Mouse (Mus musculus) limb, embryonic 15.5 days (tissue): Measurements from ENCODE around the gene Olfr1226. TPM values are rescaled to one million over a fixed set of nuclear protein-coding genes. Genes with fewer than 3 reads are reported as not detected.
"Not testable (repeated sequence)": the region's sequence is repeated elsewhere in the genome, so short reads cannot be mapped to it uniquely, and the experiment has no call there.

Source experiments
- ATAC-seq: fragments of 200-750 bp; cut with Nextera tagmentation; 2 replicates; pipeline ENCODE4 v1.8.0; 2017; ENCODE audit warnings: low read depth, moderate TSS enrichment; ENCODE audit not compliant: insufficient number of reproducible peaks, low FRiP score, low TSS enrichment
- H3K27ac ChIP-seq: fragments of 300-500 bp; sonication (generic); 2 replicates; pipeline ENCODE4 v1.5.1; 2015; ENCODE audit warnings: moderate library complexity, mild to moderate bottlenecking, inconsistent platforms
- H3K27me3 ChIP-seq: fragments of 300-500 bp; sonication (generic); 2 replicates; pipeline ENCODE4 v1.6.1; 2015; ENCODE audit warnings: inconsistent platforms
- H3K36me3 ChIP-seq: fragments of 300-500 bp; sonication (generic); 2 replicates; pipeline ENCODE4 v1.6.1; 2015; ENCODE audit warnings: inconsistent platforms
- H3K4me1 ChIP-seq: fragments of 300-500 bp; sonication (generic); 2 replicates; pipeline ENCODE4 v1.6.1; 2015; ENCODE audit warnings: inconsistent platforms
- H3K4me2 ChIP-seq: fragments of 300-500 bp; sonication (generic); 2 replicates; pipeline ENCODE4 v1.6.1; 2015; ENCODE audit warnings: mild to moderate bottlenecking, inconsistent platforms
- H3K4me3 ChIP-seq: fragments of 300-500 bp; sonication (generic); 2 replicates; pipeline ENCODE4 v1.5.1; 2015; ENCODE audit warnings: mild to moderate bottlenecking, inconsistent platforms
- H3K9ac ChIP-seq: fragments of 300-500 bp; sonication (generic); 2 replicates; pipeline ENCODE4 v1.6.1; 2015; ENCODE audit warnings: inconsistent platforms
- H3K9me3 ChIP-seq: fragments of 300-500 bp; sonication (generic); 2 replicates; pipeline ENCODE4 v1.6.1; 2016; ENCODE audit warnings: inconsistent platforms
- WGBS: fragments of 180-500 bp; shearing (Covaris S2); methylation state at CpG from one replicate; pipeline ENCODE4 v1.1.7; 2015; 5-methylcytosine and 5-hydroxymethylcytosine counted together
- polyA plus RNA-seq: library from polyadenylated mRNA; unstranded; fragments of >200 nt; fragmentation: Nextera tagmentation; extraction: Ambion mirVana; gene quantifications from 2 replicates; pipeline ENCODE4 v1.2.1, GENCODE M21; 2015

The Olfr1226 gene
- not detected in 2 replicates for polyA plus RNA-seq

DNA sequence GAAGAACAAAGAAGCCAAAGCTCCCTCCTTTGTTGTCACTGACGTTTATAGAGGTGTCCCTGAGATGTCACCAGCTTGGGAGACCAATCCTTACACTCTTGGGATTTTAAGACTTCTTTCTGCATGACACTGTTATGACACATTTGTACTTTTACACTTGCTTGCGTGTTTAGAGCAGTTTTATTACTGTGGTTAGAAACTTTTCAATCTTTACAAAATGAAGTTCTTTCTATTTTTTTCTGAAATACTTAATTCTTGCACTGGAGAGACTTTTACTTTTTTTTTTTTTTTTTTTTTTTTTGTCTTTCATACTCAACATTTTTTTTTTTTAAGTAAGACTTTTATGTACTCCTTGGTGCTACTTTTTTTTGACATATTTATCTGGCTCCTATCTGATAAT is at the start of gene Olfr1226:
Gene Olfr1226, minus strand, starts transcription at position 101 of the 400 bp plus-strand sequence.
- H3K9ac ChIP-seq: no peak within 1 kb of the TSS
- H3K27ac ChIP-seq: no peak within 1 kb of the TSS
- no peaks in the 10 kb centered on the region for H3K27me3 ChIP-seq
- no peaks in the 10 kb centered on the region for H3K9me3 ChIP-seq
- H3K36me3 ChIP-seq: no peaks in the 10 kb centered on the region
- ATAC-seq: no peak
- WGBS: 63% methylated on average over 2 of the region's 2 CpGs
- no peak within 1 kb of the TSS for H3K4me3 ChIP-seq
- H3K4me1 ChIP-seq: no peaks in the 10 kb centered on the region
- H3K4me2 ChIP-seq: no peak within 1 kb of the TSS

DNA sequence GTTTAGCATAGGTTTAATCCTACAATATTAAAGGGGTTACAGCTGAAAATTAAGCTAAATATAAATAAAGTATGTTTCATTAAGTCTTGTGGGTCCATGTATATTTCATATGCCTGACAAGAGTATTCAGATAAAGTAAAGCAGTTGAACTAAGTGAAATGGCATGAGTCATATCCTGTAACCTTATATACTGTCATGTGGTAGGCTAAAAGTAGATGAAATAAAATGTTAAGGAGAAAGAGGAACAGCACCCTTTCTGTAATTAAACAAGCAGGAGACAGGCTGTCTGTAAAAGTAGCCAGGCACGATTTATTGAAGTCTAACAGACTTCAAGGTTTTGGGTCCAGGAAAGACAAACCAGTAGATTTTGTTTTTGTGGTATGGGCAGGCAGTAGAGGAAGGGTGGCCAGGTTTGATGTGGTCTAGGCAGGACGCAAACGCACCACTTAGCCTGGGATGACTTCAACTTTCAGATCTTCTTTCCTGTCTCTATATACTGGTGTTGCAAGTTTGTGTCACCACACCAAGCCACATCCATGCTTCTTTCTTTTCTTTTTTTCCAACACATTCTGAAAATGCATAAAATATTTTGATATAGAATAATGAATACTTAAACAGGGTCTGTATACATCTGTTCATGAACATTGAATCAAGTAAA is 3.4 kb downstream of the Olfr1226 start:
- no peak overlapping the region for H3K4me2 ChIP-seq
- ATAC-seq: no peak
- H3K27me3 ChIP-seq: no peaks in the 10 kb centered on the region
- no peak overlapping the region for H3K27ac ChIP-seq
- H3K4me3 ChIP-seq: no peak overlapping the region
- WGBS: 59% methylated on average over 3 of the region's 3 CpGs
- no peak overlapping the region for H3K9ac ChIP-seq
- H3K36me3 ChIP-seq: no peaks in the 10 kb centered on the region
- no peaks in the 10 kb centered on the region for H3K9me3 ChIP-seq
- no peaks in the 10 kb centered on the region for H3K4me1 ChIP-seq

DNA sequence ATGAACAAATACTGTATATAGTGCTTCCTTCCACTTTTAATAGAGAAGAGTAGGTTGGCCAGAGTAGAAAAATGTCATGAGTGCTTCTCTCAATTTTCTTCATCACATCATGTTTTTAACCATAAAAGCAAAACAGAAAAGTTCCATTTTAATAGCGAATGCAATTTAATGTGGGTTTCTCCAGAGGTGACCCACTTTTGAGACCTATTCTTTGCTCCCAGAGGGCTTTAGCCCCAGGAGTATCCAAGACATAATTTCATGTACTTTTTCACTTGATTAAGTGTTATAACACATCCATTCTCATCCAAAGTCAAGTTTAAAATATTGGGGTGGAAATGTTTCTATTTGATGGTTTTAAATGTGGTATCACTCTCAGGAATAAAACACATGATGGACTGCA is 25.3 kb downstream of the Olfr1226 start, which contains the start of gene Olfr1225:
Gene Olfr1225, minus strand, starts transcription at position 101 of the 400 bp plus-strand sequence.
- Histone ChIP-seq H3K4me1 (no peaks in the 10 kb centered on the region), H3K9me3 (no peaks in the 10 kb centered on the region), H3K36me3 (no peaks in the 10 kb centered on the region), H3K9ac (no peak within 1 kb of the TSS), H3K27ac (no peak within 1 kb of the TSS), H3K4me2 (no peak within 1 kb of the TSS), H3K4me3 (no peak within 1 kb of the TSS), H3K27me3 (no peaks in the 10 kb centered on the region)
- 91% methylated on average over 1 of the region's 1 CpGs for WGBS
- ATAC-seq: no peak

DNA sequence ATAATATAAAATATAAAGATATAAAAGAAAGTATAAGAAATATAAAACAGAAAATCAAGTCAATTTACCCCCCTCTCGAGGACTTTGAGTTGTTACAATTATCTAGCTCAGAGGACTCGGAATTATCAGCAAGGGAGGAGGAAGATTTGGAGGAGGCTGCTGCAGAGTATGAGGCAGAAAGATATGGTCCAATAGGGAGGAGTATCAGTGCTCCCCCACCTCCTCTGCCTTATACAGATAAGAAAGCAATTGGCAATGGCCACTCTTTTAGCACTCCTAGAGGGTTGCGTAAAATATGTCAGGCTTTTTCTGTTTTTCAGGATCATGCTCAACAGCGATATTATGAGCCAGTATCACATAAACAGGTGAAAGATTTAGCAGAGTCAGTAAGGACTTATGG is 35.1 kb downstream of the Olfr1226 start:
- not testable (repeated sequence) for H3K9ac ChIP-seq, H3K9me3 ChIP-seq, H3K4me1 ChIP-seq, H3K27ac ChIP-seq, H3K36me3 ChIP-seq, ATAC-seq, H3K4me3 ChIP-seq, H3K4me2 ChIP-seq, H3K27me3 ChIP-seq
- WGBS: 86% methylated on average over 4 of the region's 4 CpGs

DNA sequence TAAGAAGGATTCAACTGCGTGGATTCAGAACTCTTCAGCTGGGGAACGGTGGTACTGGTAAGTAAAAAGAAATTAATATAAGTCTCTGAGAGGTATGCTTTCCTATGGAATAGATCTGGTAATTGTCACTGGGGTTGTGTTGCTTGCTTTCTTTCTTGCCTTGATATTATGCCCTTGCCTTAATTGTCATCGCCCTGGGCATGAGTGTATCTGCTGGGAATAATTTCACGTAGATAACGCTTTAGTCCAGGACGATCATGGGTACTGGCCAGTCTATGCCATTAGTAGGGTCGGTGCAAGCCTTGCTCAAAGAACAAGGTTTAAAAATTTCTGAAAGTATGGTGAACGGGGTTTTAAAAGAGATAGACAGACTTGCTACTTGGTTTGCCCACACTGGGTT is 35.9 kb downstream of the Olfr1226 start, which contains the start of gene Olfr1224-ps1:
Gene Olfr1224-ps1, minus strand, starts transcription at position 101 of the 400 bp plus-strand sequence.
- not testable (repeated sequence) for H3K27me3 ChIP-seq, H3K4me3 ChIP-seq, H3K9me3 ChIP-seq, H3K4me1 ChIP-seq, H3K9ac ChIP-seq, H3K36me3 ChIP-seq, H3K4me2 ChIP-seq, ATAC-seq, H3K27ac ChIP-seq
- WGBS: 92% methylated on average over 8 of the region's 8 CpGs

DNA sequence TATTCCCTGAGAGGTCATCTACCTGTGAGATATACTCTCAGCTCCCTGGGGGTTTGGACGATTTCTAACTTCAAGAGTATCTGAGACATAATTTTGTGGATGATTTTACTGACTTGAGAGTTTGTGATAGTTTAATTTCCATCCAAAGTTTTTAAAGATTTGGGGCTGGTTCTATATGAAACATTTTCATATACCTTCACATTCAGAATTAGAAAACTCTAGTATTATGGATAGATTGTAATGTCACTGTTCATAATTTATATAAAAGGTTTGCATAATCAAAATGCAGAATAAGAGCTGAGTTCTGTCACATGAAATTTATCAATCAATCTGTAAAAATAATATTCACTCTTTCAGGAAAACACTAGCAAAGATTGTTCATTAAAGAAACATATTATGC is 48.4 kb downstream of the Olfr1226 start, which contains the start of gene Olfr1223:
Gene Olfr1223, minus strand, starts transcription at position 101 of the 400 bp plus-strand sequence.
- Histone ChIP-seq H3K9me3 (no peaks in the 10 kb centered on the region), H3K27ac (no peak within 1 kb of the TSS), H3K36me3 (no peaks in the 10 kb centered on the region), H3K4me2 (no peak within 1 kb of the TSS), H3K9ac (no peak within 1 kb of the TSS), H3K4me1 (no peaks in the 10 kb centered on the region), H3K4me3 (no peak within 1 kb of the TSS), H3K27me3 (no peaks in the 10 kb centered on the region)
- no peak for ATAC-seq
- WGBS: 69% methylated on average over 1 of the region's 1 CpGs

Other genes with a start within 250 kb of the Olfr1226 start
- not detected in 2 replicates for gene Olfr1212, start 246.1 kb downstream of the Olfr1226 start, polyA plus RNA-seq
- not detected in 2 replicates for gene Gm13762, start 219.8 kb downstream of the Olfr1226 start, polyA plus RNA-seq
- gene Olfr1214, start 207.4 kb downstream of the Olfr1226 start, polyA plus RNA-seq: not detected in 2 replicates
- not detected in 2 replicates for gene Olfr1215, start 193.1 kb downstream of the Olfr1226 start, polyA plus RNA-seq
- gene Olfr1216, start 181.7 kb downstream of the Olfr1226 start, polyA plus RNA-seq: not detected in 2 replicates
- gene Olfr1217, start 168.0 kb downstream of the Olfr1226 start, polyA plus RNA-seq: not detected in 2 replicates
- gene Olfr1218, start 138.9 kb downstream of the Olfr1226 start, polyA plus RNA-seq: not detected in 2 replicates
- not detected in 2 replicates for gene Olfr1219, start 116.5 kb downstream of the Olfr1226 start, polyA plus RNA-seq
- not detected in 2 replicates for gene Olfr1220, start 93.2 kb downstream of the Olfr1226 start, polyA plus RNA-seq
- not detected in 2 replicates for gene Olfr1221, start 82.8 kb downstream of the Olfr1226 start, polyA plus RNA-seq
- gene Olfr1222, start 67.0 kb downstream of the Olfr1226 start, polyA plus RNA-seq: not detected in 2 replicates
- not detected in 2 replicates for gene Olfr1223, start 48.5 kb downstream of the Olfr1226 start, polyA plus RNA-seq
- not detected in 2 replicates for gene Olfr1224-ps1, start 36.0 kb downstream of the Olfr1226 start, polyA plus RNA-seq
- gene Olfr1225, start 25.4 kb downstream of the Olfr1226 start, polyA plus RNA-seq: not detected in 2 replicates
- gene Olfr1228, start 54.0 kb upstream of the Olfr1226 start, polyA plus RNA-seq: not detected in 2 replicates
- gene Olfr1229, start 88.0 kb upstream of the Olfr1226 start, polyA plus RNA-seq: not detected in 2 replicates
- not detected in 2 replicates for gene Olfr1230, start 97.2 kb upstream of the Olfr1226 start, polyA plus RNA-seq
- gene Olfr1231, start 107.0 kb upstream of the Olfr1226 start, polyA plus RNA-seq: not detected in 2 replicates
- not detected in 2 replicates for gene Olfr1232, start 129.6 kb upstream of the Olfr1226 start, polyA plus RNA-seq
- gene Olfr1233, start 142.3 kb upstream of the Olfr1226 start, polyA plus RNA-seq: not detected in 2 replicates
- not detected in 2 replicates for gene Olfr1234, start 164.8 kb upstream of the Olfr1226 start, polyA plus RNA-seq
- gene Olfr1238, start 209.6 kb upstream of the Olfr1226 start, polyA plus RNA-seq: not detected in 2 replicates
- gene Olfr1239, start 220.4 kb upstream of the Olfr1226 start, polyA plus RNA-seq: not detected in 2 replicates
- gene Olfr1240, start 243.0 kb upstream of the Olfr1226 start, polyA plus RNA-seq: not detected in 2 replicates